Mouse (Mus musculus): ENCODE measurements at regions not wholly inside any gene's neighbourhood (a gene's known extent, or its start where the extent isn't known, plus 50 kb on each side); places are given as distances from the start of the nearest gene placed in this dataset.
"Not testable (repeated sequence)": the region's sequence is repeated elsewhere in the genome, so short reads cannot be mapped to it uniquely, and the experiment has no call there.

DNA sequence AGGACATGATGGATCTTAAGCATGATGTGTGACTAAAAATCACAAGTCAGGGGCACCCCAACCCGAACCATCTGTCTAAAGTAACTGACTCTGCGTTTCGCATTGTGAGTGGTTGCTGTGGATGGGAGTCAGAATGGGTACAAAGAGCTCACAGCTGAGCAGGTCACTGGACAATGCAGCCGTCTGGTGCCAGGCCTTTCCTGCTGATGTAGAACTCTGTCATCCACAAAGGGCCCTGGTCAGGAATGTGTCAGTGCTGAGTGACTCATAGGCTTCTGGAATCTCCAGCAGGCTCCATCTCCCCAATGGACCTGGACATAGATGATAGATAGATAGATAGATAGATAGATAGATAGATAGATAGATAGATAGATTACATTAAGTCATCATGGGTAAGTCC, 335.8 kb upstream of the Maf start:
- DNase-seq (ENCODE audit: low read depth) = no peak

DNA sequence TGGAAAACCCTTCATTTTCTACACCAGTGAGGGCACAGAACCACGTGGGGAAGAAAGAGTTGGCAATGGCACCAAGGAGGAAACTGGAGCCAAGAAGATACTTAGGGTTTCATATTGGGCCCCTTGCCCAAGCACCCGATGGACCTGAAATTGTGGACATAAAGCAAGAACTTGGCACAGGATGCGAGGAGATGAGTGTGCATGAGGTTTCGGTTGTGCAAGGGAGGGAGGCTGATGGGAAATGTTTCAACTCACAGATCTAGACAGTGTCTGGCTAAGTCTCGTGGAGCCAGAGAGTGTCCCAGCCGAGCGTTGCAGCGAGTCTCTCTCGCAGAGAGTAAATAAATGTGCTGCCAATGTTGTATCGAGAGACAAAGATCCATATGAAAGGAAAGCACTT, 323.4 kb upstream of the Maf start:
- DNase-seq (ENCODE audit: low read depth) = no peak

DNA sequence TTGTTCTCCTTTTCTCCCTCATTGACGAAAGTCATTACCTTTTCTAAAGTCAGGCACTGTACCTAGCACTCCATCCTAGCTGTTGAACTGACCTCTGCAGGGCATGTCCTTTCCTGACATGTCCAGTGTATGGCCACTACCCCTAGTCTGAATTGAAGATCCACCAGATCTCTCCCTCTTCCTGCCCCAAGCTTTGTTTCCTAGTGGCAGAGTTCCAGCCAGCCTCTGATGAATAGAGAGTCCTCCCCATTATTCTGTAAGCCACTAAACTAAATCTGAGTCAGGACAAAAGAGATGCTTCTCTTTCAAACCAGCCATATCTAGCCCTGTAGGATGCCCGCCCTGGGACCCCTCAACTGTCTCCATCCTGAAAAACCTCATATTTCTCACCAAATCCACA, 317.7 kb upstream of the Maf start:
- no peak for DNase-seq (ENCODE audit: low read depth)

DNA sequence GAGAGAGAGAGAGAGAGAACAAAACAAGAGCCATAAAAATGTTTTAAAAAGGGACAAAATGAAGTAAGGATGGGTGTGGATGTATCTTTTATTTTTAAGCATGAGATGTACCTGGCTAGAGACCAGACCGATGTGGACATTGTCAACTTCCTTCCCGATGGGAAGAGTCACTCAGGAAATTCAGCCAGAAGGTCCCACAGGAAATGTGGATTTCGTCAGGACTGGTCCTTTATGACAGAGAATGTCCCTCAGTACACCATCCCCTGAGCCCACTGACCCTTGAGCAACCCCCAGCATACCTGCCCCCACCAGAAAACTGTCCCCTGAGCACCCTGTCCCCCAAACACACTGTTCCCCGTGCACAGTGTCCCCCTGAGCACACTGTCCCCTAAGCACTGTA, 317.2 kb upstream of the Maf start:
- no peak for DNase-seq (ENCODE audit: low read depth)

DNA sequence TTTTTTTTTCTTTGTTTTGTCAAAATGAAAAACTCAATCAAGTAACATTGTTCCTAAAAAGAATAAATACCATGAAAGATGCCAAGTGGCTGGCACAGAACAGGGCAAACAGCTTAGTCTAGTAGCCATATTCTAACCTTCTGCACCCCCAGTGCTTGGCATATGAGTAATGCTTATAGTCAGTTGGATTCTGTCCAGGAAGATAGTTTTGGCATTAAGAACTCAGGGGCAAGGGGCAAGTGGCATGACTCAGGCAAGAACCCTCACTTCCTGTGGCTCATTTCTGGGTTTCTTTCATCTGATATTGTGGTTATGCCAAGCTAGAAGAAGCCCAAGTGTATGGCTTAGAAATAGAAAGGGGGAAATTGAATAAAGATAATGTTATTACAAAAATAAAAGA, 314.1 kb upstream of the Maf start:
- DNase-seq (ENCODE audit: low read depth) = no peak

DNA sequence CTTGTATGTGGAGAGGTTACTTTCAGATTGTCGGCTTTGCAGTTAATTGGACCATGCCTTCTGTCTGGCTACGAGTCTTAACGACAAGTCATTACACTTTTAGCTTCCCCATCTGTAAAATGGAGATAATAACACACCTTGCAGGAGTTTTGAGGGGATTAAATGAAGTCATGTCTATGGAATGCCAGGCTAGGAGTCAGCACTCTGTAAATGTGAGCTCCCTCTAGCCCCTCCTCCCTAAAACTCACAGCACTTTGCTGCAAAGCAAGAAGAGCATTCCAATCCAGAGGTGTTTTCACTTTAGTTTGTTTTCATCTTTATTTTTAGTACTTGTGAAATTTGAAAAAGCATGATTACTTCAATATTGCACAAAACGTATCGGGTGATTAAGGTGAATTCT, 287.7 kb upstream of the Maf start:
- no peak for DNase-seq (ENCODE audit: low read depth)

DNA sequence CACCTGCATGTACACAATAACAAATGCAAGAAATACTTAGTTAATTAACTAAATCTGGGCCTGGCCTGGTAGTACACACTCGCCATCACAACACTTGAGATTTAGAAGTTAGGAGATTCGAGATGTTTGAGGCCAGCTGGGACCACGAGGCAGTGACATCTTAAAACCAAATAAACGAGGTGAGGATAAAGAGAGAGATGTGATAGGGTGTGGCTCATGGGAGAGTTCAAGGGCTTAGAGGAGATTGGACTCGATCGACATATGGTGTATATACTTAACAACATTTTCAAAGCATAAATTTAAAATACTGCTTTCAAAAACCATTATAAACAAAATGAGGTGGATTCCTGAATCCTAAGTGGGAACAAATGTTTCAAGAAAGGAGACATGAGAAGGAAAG, 284.4 kb upstream of the Maf start:
- no peak for DNase-seq (ENCODE audit: low read depth)

DNA sequence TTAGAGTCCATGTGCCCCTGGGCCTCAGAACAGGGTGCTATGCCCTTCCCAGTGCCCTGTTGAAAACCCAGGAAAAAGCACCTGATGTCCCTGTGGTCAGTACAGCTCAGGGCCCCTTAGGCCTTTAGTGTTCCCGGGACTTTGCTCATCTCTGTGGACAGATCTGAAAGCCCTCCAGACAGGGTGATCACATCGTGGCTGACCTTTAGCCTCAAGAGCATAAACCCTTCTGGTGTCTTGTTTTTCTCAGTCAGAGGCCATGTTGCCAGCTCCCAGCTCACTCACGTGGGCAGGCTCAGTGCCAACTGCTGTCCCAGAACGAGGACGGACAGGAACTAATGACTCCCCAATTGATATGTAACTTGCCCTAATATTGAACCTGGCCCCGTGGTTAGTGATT, 275.8 kb upstream of the Maf start:
- DNase-seq (ENCODE audit: low read depth) = no peak

DNA sequence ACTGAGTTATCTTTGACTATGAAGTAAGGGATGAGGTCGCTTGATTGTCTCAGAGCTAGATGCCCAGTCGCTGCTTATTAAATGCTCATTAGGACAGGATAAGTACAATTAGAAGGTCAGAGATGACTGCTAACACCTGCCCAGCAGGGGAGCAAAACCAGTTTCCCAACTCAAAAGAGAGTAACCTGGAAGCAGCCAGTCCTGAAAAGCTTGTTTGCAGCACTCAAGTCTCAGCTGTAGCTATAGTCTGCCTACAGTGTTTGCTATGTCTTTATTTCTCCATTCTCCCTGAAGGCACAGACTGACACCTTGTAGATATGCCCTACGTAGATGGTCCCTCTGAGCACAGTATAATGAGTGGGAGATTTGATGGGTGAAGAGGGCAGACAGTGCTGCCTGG, 274.7 kb upstream of the Maf start:
- DNase-seq (ENCODE audit: low read depth) = no peak

DNA sequence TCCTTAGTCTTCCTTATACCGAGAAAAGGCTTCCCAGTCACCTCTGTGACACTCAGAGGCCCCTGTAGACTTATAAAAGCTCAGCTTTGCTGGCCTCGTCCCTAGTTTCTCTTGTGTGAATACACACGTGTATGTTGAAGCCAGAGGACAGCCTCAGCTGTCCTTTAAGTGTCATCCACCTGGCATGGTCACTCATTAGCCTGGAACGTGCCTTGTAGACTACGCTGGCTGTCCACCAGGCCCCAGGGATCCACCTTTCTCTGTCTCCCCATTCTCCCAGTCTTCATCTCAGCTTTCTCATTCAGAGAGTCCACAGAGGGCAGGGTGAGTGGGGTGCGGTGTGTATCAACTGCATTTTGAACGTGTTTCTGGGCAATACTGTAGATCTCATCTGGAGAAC, 273.8 kb upstream of the Maf start:
- no peak for DNase-seq (ENCODE audit: low read depth)

DNA sequence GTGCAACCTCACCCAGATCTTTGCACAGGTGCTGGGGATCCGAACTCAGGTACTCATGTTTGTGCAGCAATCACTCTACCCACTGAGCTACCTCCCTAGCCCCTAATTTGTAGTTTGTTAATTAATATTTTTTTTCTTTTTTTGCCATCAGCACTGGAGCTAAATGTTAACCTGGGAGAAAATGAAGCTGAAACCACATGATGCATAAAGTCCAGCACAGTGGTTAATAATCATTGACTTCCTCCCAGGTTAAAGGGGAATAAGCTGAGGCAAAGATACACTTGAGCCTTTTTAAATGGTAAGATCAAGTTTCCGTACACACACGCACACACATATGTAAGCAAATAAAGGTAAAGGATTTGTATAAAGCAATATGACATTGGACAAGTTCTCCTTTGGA, 273.0 kb upstream of the Maf start:
- DNase-seq (ENCODE audit: low read depth) = no peak

DNA sequence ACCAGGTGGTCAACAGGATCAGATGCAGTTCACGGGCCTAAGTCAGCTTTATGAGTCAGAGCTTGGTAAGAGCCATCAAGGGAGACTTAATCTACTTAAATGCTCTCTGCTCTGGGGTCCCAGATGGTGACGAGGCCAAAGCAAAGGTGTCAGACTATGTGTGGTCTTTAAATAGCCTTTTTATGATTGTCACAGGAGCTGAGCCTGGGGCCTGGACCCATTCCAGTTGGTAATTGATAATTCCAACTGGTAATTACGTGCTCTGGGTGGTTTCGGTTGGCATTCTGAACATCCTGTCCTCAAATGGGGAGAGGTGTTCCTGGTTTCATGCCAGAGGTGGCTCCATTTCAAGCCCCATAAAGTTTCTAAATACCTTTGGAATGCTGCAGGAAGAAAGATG, 269.6 kb upstream of the Maf start:
- no peak for DNase-seq (ENCODE audit: low read depth)

DNA sequence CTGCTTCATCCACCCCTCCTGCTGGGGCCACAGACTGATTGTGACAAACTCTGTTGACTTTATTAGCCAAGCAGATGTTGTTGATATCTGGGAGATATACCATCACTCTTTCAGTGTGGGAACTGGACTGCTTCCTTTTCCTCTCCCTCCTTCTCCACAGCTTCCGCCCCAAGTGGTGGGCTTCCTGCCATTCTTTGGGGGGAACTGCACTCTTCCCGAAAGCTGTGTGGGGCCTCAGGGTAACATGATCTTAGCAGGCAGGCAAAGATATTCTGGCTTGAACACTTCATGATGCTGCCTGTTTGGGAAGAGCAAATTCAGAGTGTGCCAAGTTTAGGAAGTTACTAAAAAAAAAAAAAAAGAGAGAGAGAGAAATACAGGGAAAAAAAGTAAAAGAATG, 267.1 kb upstream of the Maf start:
- no peak for DNase-seq (ENCODE audit: low read depth)

DNA sequence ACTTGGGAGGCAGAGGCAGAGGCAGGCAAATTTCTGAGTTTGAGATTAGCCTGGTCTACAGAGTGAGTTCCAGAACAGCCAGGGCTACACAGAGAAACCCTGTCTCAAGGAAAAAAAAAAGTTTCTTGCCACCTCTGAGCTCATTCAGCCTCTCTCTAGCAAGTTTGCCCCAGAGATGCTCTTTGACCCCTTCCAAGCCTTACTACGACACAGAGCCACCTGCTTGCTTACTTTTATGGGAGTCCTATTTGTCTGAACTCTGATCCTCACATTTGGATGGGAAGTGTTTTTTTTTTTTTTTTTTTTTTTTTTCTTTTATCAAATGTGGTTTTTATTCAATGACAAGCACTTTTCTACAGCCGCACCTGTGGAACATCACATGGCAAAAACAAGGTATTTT, 263.8 kb upstream of the Maf start:
- not testable (repeated sequence) for DNase-seq (ENCODE audit: low read depth)

DNA sequence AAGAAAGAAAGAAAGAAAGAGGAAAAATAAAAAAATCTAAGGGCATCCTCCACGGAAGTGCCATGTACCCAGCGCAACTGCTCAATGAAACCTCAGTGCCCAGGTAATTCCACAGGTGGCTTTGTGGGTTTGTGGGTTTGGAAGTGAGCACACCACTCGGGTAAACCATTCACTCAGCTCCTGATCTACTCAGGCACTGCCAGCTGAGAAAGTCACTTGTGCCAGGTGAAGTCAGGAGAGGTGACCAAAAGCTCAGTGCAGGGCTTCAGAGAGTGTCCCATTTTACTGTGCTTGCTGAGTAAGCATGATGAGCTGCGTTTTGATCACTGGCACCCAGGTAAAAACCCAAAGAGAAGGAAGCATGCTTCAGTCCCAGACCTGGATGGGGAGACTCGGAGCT, 260.5 kb upstream of the Maf start:
- no peak for DNase-seq (ENCODE audit: low read depth)

DNA sequence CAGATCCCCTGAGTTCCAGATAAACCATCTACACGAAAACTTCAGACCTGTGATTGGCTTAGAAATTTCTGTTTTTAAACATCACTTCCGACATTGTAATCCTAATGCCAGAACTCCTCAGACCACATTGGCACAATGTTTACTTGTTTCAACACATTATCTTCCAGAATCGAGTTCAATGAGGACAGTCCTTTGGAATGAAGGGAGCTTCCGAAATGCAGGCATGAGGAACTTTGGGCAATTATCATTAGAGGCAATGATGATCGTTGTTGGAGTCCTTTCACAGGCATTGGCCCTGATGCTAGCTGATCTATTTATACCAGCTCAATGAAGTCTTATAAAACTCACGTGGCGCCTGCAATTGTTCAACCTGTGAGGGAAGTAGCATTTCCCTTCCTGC, 258.4 kb upstream of the Maf start:
- DNase-seq (ENCODE audit: low read depth) = no peak

DNA sequence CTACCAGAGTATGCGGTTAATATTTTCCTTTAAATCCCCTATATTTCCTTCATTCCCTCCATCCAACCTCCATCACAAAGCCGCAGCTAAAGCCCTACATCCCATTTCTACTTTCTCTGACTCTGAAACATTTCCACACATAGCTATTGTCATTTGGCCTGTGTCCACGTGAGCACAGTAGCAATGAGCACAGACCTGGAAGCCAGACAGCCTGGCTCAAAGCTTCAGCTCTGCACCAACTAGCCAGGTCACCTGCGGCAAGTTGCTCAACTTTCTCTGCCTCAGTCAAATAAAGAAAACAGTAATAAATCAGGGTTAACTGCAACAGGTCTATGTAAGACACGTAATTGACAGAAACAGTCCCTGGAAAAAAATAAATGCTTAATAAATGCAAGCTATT, 247.8 kb upstream of the Maf start:
- no peak for DNase-seq (ENCODE audit: low read depth)

DNA sequence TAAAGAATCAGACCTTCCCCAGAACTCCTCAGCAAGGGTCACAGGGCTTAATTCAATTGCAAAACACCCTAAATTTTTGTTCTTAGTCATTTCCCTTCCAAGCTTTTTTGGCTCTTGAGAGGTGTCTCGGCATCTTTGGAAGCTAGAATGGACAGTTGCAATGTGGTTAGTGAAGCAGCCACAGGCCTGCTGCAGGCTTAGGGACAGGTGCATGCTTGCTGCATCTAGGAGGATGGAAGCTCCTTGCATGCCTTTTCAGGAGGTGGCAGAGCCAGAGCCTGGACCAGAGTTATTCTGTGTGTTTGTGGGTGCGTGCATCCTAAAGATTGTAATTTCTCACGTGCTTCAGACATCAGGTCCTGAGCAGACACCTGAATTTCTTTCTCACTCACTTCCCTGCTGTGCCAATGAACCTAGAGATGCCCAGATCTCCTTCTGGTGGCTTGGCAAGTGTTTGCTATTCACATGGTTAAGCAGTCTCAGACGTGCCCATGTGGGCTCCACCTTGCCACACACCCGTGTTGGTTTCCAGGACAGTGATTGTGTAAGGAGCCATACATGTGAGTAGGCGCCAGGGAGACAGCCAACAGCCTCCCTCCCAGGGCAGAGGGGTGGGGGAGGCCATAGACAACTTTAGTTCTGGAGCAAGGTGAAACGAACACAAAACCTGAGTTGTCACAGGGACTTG, 246.3 kb upstream of the Maf start:
- no peak for DNase-seq (ENCODE audit: low read depth)

DNA sequence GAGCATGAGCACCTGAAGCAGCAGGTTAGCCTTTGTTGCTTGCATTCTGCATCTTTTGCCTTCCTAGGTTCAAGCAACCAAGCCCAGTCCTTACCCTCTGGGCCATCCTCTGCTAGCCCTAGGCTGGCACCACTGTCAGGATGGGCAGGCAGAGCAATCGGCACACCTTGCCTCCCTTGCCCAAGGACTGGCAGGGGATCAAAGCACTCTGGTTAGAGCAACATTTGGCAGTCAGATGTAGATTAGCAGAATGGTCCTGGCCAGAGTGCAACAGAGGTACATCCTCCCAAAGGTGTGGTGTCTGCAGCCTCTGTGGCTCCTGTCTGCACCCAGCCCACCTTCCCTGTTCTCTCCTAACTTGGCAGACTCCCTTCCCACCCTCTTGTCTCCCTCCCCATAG, 244.9 kb upstream of the Maf start:
- DNase-seq (ENCODE audit: low read depth) = no peak

DNA sequence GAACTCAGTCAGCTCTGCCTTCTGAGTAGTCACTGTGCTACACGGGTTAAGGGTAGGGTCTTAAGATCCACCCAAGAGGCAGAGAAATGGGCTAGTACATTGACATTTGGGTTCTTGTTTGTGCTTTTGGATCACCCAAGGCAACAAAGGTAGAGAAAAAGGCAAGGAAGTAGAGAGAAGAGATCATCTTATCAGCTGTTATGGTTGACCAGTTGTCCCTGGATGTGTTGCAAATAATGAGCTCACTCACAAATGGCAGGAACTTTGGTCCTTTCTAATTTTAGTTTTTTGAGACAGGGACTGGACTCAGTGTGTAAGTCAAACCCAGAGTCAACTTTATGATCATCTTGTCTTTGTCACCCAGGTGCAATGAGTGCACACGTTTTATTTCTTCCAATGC, 241.3 kb upstream of the Maf start:
- DNase-seq (ENCODE audit: low read depth) = no peak

DNA sequence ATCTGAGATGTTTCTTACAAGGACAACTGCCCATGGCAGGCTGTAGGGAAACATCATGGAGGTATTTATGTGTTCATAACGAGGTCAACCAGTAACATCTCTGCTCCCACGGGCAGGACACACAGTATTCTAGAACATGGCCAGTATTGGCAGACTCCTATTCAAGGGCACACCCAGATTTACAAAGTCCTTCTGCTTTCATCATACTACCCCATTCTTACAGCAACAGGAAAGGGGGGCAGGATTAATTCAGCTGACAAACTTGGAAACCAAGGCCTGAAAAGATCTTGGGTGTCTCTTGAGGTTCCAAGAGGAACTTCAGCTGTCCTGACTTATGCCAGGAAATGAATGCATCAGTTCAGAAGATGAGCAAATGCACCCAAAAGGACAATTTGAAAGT, 240.4 kb upstream of the Maf start:
- DNase-seq (ENCODE audit: low read depth) = no peak

DNA sequence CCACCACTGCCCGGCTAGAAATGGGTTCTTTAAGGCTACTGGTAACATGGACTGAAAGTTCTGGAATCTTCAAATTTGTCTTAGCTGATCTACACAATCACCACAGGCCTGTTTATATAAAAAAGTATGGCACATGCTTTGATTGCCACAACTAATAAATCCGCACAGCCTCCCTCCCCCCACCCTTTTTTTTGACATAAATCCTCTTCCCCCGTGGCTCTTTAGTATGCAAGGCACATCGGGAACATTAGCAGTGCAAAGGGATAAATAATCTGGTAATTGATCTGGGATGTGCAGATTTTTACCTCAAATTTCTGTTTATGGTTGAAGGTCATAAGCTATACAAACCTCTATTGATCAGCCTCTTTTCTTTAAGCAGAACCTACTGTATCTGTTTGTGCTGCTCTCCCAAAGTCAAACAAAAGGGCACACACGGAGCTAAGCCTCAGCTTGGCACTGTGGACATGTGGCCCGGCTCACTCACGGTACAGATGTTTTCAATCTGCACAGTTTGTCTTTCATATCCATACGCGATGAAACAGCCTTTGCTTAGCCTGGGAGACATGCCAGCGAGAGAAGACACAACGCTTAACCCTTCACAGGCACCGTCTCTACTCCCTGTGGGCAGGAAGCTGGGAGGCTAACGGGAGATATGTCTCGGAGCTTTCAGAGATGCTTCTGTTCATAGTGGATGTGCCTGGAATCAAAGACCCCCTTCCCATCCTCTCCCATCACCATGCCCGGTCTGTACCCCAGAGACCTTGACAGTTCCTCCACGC, 235.3 kb upstream of the Maf start:
- no peak for DNase-seq (ENCODE audit: low read depth)

DNA sequence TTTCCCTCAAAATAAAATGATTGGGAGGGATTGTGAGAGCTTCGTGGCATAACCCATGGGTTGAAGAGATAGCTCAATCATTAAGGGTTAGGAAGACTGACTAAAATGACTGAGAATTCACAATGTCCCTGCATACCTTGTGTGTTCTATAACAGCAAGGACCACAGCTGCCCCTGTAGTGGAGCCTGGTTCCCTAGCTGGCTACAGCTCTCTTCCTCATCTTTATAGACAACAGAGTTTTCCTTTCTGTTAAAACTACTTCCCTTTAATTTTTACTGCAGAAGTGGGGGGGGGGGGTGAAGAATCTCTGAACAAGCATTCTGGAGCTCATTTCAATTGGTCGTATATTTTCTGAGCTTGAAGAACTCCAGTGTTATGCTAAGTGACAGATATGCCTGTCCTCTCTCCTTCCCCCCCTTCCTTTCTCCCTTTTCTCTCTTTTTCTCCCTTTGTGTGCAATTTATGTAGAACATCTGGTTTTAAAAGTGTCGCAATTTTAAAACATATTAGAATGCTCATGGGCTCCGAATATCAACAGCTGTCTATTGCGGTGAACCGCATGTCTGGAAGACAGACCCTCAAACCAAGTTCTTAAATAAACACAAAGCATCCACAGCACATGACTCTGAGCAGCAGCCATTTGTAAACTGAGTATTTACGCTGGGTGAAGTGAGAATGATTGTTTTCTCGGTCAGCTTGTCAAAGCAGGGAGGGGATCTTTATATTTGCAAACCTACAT, 222.0 kb upstream of the Maf start:
- no peak for DNase-seq (ENCODE audit: low read depth)
